Mouse (Mus musculus) neutrophil, adult 5-6 weeks (primary cell): ENCODE measurements at regions not wholly inside any gene's neighbourhood (a gene's known extent, or its start where the extent isn't known, plus 50 kb on each side); places are given as distances from the start of the nearest gene placed in this dataset.
"Not testable (repeated sequence)": the region's sequence is repeated elsewhere in the genome, so short reads cannot be mapped to it uniquely, and the experiment has no call there.

ENCODE experiments used
- ATAC-seq: fragments of 151-379, 151-347 bp; 2 replicates; pipeline ENCODE4 v1.8.0; 2017; ENCODE audit warnings: mild to moderate bottlenecking, moderate TSS enrichment; ENCODE audit not compliant: insufficient number of reproducible peaks, poor library complexity, low FRiP score, severe bottlenecking; ENCODE audit errors: extremely low read depth

DNA sequence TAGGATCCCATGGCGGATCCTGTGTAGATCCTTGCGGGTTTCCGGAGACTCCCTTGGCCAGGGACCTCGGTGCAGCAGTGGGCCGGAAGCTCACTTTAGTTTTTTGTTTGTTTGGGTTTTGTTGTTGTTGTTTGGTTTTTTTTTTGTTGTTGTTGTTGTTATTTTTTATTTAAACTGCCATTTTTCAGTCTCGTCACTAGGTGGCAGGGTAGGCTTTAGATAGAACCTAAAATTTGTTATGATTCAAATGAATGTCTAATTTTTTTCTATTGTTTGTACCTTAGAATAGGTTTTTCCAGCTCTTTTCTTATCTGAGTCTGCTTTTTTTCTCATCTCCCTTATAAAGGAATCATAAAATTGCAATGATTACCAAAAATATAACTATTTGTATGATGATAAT is 834.4 kb upstream of the Tacstd2 start:
- no peak for ATAC-seq

DNA sequence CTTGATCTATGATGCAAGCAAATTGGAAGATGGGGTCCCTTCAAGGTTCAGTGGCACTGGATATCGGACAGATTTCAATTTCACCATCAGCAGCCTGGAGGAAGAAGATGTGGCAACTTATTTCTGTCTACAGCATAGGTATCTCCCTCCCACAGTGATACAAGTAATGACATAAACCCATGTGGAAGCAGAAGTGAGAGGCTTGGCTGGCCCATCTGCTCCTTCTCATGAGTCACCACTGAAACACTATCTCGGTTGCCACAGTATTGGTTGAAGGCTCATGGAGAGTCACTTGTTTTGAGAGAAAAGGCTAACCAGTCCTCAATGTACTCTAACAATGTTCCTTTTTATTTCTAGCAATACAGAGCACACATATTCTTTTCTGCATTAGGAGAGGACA is 804.2 kb upstream of the Tacstd2 start:
- no peak for ATAC-seq

- not testable (repeated sequence) for ATAC-seq
Measured at GRCm38 (mm10) chr6:68339205-68339604, 803.6 kb upstream of the Tacstd2 start.

DNA sequence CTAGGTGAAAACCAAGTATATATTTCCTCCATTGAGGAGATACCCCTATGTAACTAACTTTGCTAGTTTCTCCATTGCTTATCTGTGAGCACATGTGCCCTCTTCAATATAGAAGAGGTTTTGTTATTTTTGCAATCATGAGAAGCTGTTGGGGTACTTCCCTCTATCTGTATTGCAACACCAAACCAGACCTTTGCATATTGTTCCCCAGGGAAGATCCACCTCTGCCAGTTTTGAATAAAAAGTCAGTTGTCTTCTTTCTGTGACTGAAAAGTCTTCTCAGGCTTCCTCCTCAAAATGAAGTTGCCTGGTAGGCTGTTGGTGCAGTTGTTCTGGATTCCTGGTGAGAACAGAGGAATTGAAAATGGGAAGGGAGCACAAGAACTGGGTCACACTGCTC is 775.8 kb upstream of the Tacstd2 start:
- ATAC-seq = no peak

GRCm38 (mm10) chr6:68302133-68302532 is 766.5 kb upstream of the Tacstd2 start:
- ATAC-seq = 0 out of 2 replicates have a peak, but pooled peaks have one; percentile 26

DNA sequence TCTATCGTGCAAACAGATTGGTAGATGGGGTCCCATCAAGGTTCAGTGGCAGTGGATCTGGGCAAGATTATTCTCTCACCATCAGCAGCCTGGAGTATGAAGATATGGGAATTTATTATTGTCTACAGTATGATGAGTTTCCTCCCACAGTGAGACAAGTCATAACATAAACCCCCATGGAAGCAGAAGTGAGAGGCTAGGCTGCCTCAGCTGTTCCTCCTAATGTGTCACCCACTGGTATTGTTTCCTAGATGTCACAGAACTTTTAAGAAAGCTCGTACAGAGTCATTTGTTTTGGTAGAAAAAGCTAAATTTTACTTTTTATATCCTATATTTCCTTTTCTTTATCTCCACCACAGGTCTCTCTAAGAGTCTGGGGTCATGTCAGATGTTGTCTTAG is 721.1 kb upstream of the Tacstd2 start:
- no peak for ATAC-seq

- no peak for ATAC-seq
Measured at GRCm38 (mm10) chr6:68256151-68256550, 720.6 kb upstream of the Tacstd2 start.

DNA sequence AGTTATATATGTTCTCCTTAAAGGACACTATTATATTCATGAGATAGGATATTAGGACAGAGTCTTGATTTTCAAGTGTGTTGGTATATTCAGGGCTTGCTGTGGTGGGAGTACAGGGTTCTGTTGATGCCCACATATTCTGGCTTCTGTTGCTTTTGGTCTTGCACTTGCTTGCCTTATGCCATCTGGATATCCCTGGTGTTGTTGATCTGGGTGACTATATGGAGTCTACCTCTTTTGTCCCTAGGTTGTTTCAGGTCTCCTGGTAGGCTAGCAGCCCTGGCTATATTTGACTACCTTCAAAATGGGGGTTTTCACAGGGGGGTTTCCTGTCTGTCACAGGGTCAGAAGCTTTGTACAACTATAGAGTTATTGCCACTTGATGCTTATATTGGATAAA is 717.1 kb upstream of the Tacstd2 start:
- ATAC-seq = no peak

DNA sequence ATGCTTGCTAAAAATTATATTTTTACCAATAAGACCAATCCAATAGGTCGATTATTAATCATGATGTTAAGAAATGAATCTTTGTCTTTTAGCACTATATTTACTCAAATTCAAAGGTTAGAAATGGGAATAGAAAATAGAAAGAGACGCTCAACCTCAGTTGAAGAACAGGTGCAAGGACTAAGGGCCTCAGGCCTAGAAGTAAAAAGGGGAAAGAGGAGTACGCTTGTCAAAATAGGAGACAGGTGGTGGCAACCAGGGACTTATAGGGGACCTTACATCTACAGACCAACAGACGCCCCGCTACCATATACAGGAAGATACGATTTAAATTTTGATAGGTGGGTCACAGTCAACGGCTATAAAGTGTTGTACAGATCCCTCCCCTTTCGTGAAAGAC is 715.7 kb upstream of the Tacstd2 start:
- not testable (repeated sequence) for ATAC-seq

DNA sequence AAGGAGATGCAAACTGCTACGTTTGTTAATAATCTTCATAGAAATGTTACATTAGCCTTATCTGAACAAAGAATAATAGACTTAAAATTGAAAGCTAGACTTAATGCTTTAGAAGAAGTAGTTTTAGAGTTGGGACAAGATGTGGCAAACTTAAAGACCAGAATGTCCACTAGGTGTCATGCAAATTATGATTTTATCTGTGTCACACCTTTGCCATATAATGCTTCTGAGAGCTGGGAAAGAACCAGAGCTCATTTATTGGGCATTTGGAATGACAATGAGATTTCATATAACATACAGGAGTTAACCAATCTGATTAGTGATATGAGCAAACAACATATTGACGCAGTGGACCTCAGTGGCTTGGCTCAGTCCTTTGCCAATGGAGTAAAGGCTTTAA is 714.8 kb upstream of the Tacstd2 start:
- ATAC-seq = not testable (repeated sequence)

- not testable (repeated sequence) for ATAC-seq
Measured at GRCm38 (mm10) chr6:68249259-68249658, 713.7 kb upstream of the Tacstd2 start.

- not testable (repeated sequence) for ATAC-seq
Measured at GRCm38 (mm10) chr6:68248018-68248533, 712.5 kb upstream of the Tacstd2 start.

DNA sequence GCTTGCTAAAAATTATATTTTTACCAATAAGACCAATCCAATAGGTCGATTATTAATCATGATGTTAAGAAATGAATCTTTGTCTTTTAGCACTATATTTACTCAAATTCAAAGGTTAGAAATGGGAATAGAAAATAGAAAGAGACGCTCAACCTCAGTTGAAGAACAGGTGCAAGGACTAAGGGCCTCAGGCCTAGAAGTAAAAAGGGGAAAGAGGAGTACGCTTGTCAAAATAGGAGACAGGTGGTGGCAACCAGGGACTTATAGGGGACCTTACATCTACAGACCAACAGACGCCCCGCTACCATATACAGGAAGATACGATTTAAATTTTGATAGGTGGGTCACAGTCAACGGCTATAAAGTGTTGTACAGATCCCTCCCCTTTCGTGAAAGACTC is 707.2 kb upstream of the Tacstd2 start:
- not testable (repeated sequence) for ATAC-seq

DNA sequence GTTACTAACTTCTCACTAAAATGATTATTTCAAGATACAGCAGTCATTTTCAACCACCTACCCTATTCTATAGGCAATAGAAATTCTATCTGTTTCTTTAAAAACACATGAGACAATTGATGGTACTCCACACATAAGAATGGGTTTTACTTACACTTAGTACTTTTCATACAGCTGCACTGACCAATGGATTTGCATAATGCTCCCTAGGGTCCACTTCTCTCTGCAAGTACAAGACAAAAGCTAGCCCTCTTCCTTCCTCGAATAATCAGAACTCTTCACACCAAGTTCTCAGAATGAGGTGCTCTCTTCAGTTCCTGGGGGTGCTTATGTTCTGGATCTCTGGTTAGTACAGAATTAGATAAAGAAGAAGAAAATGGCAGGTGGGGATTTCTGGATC is 684.1 kb upstream of the Tacstd2 start:
- peak; percentile 33; the same call in 1 of the 2 replicates for ATAC-seq

DNA sequence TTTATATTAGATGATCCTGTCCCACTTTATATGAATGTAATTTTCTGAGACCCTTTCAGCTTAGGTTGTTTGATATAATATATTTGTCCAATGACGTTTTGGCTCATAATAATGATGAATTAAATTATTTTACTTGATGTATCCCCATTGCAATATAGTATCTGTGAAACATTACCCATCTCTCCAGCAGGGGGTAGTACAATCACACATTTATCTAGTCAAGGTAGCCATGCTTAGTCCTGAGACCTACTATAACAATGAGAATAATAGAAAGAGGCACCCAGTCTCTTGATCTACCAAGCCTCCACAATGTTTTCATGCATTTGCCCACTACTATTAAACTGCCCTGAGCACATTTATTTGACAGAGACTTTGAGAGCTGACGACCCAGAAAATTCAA is 665.9 kb upstream of the Tacstd2 start:
- peak; percentile 66; the same call in 1 of the 2 replicates for ATAC-seq

- ATAC-seq = no peak
Measured at GRCm38 (mm10) chr6:68198031-68198430, 662.4 kb upstream of the Tacstd2 start.

- ATAC-seq = no peak
Measured at GRCm38 (mm10) chr6:68164792-68165191, 629.2 kb upstream of the Tacstd2 start.

DNA sequence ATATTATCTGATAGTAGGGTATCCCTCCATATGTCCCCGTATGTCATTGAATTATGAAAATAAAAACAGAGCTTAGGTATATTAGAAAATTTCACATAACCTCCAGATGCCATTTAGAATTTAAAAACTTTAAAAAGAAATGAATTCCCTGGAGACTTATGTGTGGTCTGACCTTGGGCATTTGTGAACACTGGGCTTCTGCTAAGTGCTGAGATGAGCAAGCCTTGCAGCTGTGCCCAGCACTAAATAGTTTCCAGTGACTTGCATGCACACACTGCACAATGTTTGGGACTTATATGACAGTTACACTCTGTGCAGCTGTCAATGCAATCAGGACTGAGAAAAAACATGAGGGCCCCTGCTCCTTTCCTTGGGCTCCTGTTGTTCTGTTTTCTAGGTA is 628.5 kb upstream of the Tacstd2 start:
- ATAC-seq = not testable (repeated sequence)

DNA sequence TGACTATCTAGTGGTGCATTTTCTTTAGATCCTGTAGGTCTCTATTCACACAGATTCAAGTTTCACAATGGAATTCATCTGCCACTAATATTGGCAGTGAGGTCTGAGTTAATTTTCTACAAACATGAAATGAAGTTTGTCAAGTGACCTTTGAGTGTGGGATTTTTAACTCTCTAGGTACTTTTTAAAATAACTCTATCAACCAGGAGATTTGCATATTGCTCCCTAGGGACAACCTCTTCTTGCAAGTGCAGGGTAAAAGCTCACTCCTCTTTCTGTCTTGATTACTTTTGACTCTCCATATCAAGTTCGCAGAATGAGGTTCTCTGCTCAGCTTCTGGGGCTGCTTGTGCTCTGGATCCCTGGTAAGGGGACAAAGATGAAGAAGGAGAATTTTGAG is 616.0 kb upstream of the Tacstd2 start:
- no peak for ATAC-seq

DNA sequence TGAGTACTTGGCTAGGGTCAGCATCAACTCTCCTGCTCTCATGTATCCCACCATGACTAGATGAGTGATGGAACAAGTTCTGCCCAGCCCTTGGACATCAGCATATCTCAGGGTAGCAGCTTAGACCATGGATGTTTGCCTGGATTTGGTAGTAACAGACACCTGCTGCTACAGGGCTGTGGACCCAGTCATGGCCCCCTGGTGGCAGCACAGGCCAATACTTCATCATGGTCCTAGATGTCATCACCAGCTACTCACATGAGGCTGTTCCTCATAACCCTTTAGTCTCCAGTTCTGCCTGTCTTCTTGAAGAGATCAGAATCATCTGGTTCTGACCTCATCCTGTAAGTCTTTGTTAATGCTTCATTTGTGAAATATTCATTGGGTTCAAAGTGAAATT is 566.9 kb upstream of the Tacstd2 start:
- ATAC-seq = peak; percentile 41; the same call in 1 of the 2 replicates
